Mouse (Mus musculus) heart, postnatal 0 days (tissue): ENCODE results near the gene Zbtb12.

Experiments used
- CTCF ChIP-seq: IDR thresholded peaks from 2 replicates; pipeline ENCODE4 v1.5.1; 2016; ENCODE audit warnings: antibody characterized with exemption, control low read depth, low read depth
- EP300 ChIP-seq: IDR thresholded peaks from 2 replicates; pipeline ENCODE4 v1.6.1; 2016; ENCODE audit warnings: antibody characterized with exemption, low read depth

DNA sequence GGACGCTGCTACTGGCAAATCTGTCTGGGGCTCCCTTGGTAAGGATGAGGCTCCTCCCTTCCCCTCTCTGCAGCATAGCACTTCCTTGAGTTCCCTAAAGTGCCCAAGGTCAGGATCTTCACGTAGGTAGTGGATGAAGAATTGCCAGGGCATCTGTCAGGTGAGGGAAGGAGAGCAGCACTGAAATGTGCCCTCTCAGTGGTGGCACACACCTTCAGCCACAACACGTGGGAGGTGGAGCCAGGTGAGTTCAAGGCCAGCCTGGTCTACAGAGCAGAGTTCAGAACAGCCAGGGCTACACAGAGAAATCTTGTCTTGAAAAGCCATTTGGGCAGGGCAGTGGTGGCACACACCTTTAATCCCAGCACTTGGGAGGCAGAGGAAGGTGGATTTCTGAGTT is 24.5 kb upstream of the Zbtb12 start:
- TF ChIP-seq CTCF (no peak), EP300 (no peak)
